Mouse (Mus musculus): ENCODE results near the gene Slit3.

DNA sequence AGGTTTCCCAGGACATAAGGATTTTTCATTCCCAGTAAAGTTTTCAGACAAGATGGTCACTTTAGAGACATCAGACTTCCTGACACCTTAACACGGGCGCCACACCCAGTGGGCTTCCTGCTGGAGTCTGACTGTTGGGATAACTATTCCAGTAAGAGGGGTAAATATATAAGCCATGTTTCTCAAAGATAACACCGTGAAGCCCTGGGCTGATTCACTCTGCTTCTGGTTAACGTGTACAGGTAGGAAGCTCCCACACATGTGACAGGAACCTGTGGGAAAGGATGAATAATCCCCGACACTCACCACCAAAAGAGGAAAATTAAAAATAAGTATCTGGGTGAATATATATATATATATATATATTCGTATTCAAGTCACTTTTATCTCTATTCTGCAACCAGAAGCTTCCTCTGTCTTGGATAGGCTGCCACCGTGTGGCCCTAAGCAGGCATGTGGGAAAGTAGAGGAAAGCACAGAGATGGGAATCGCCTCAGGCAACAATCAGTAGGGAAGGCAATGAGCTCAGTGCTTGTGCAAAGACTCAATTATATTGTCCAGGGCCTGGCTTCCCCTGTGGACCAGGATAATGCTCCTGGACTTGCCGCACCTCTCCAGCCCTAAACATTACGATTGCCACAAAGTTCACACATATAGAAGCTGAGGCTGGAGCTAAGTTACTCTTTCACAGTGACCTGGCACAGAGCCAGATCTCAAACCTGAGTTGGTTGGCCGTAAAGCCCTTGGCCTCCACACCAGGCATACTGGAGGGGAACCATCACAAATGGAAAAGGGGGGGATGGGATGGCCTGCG, 286.5 kb downstream of the Slit3 start:
- no peak for TF ChIP-seq GATA1 (IDR thresholded peaks at IDR 0.05; ENCODE audit: borderline replicate concordance, low read length)
- no peak for TF ChIP-seq FLI1 (IDR thresholded peaks at IDR 0.05; ENCODE audit: low read length)
